Mouse (Mus musculus) cerebellum, adult 11-12 months (tissue): ENCODE results near the gene 1700067P10Rik.

Experiments
- DNase-seq: peaks from one replicate; pipeline ENCODE4 v3.0.0; 2022

Gene 1700067P10Rik

GRCm38 (mm10) chr17:48097011-48097742 lies 8.1 kb downstream of the 1700067P10Rik start:
- no peak for DNase-seq

GRCm38 (mm10) chr17:48097743-48098527 lies 8.8 kb downstream of the 1700067P10Rik start:
- DNase-seq: no peak

- DNase-seq: no peak
Measured at GRCm38 (mm10) chr17:48098528-48098890, 9.4 kb downstream of the 1700067P10Rik start.

- no peak for DNase-seq
Measured at GRCm38 (mm10) chr17:48099312-48099711, 10.2 kb downstream of the 1700067P10Rik start.

- peak; percentile 54 for DNase-seq
Measured at GRCm38 (mm10) chr17:48100441-48101417, 11.6 kb downstream of the 1700067P10Rik start.

GRCm38 (mm10) chr17:48107333-48107732 lies 18.2 kb downstream of the 1700067P10Rik start:
- no peak for DNase-seq

- no peak for DNase-seq
Measured at GRCm38 (mm10) chr17:48107862-48108261, 18.7 kb downstream of the 1700067P10Rik start.

- no peak for DNase-seq
Measured at GRCm38 (mm10) chr17:48108520-48108919, 19.4 kb downstream of the 1700067P10Rik start.

- DNase-seq: no peak
Measured at GRCm38 (mm10) chr17:48110547-48111287, 21.6 kb downstream of the 1700067P10Rik start.

GRCm38 (mm10) chr17:48118570-48118969 lies 29.5 kb downstream of the 1700067P10Rik start:
- DNase-seq: no peak

GRCm38 (mm10) chr17:48119656-48120055 lies 30.5 kb downstream of the 1700067P10Rik start:
- DNase-seq: peak; percentile 12

GRCm38 (mm10) chr17:48120456-48120855 lies 31.3 kb downstream of the 1700067P10Rik start:
- no peak for DNase-seq

- DNase-seq: no peak
Measured at GRCm38 (mm10) chr17:48132810-48133209, 43.7 kb downstream of the 1700067P10Rik start.
